Mouse (Mus musculus) midbrain, embryonic 16.5 days (tissue): ENCODE results near the gene Lrig1. TPM values are rescaled to one million over a fixed set of nuclear protein-coding genes. Genes with fewer than 3 reads are reported as not detected.
A peak's percentile ranks its signal among the peaks of the same experiment; 100 is the strongest.

Source experiments
- ATAC-seq: fragments of 200-750 bp; cut with Nextera tagmentation; 2 replicates; pipeline ENCODE4 v1.8.0; 2017; ENCODE audit warnings: moderate TSS enrichment
- H3K27ac ChIP-seq: fragments of 300-500 bp; sonication (generic); 2 replicates; pipeline ENCODE4 v1.5.1; 2014; ENCODE audit warnings: mild to moderate bottlenecking, low read length, mixed read lengths
- H3K27me3 ChIP-seq: fragments of 300-500 bp; sonication (generic); 2 replicates; pipeline ENCODE4 v1.6.1; 2014; ENCODE audit warnings: low read depth, low read length, mixed read lengths; ENCODE audit not compliant: control insufficient read depth, insufficient read depth
- H3K36me3 ChIP-seq: fragments of 300-500 bp; sonication (generic); 2 replicates; pipeline ENCODE4 v1.6.1; 2014; ENCODE audit warnings: mild to moderate bottlenecking, low read length, moderate library complexity, mixed read lengths; ENCODE audit not compliant: control insufficient read depth, insufficient read depth
- H3K4me1 ChIP-seq: fragments of 300-500 bp; sonication (generic); 2 replicates; pipeline ENCODE4 v1.6.1; 2014; ENCODE audit warnings: mild to moderate bottlenecking, low read length, mixed read lengths; ENCODE audit not compliant: control insufficient read depth, insufficient read depth
- H3K4me2 ChIP-seq: fragments of 300-500 bp; sonication (generic); 2 replicates; pipeline ENCODE4 v1.6.1; 2014; ENCODE audit warnings: mild to moderate bottlenecking, low read length, mixed read lengths
- H3K4me3 ChIP-seq: fragments of 300-500 bp; sonication (generic); 2 replicates; pipeline ENCODE4 v1.5.1; 2014; ENCODE audit warnings: low read depth, mild to moderate bottlenecking, low read length, moderate library complexity, mixed read lengths
- H3K9ac ChIP-seq: fragments of 300-500 bp; sonication (generic); 2 replicates; pipeline ENCODE4 v1.6.1; 2014; ENCODE audit warnings: low read depth, low read length, mixed read lengths
- H3K9me3 ChIP-seq: fragments of 300-500 bp; sonication (generic); replicated peaks from 2 replicates; pipeline ENCODE4 v1.6.1; 2014; ENCODE audit warnings: mild to moderate bottlenecking, low read length, mixed read lengths; ENCODE audit not compliant: control insufficient read depth, poor library complexity, severe bottlenecking
- WGBS: fragments of 180-500 bp; shearing (Covaris S2); extraction: QIAGEN DNeasy Blood & Tissue Kit; methylation state at CpG from one replicate; pipeline ENCODE4 v1.1.7; 2014; 5-methylcytosine and 5-hydroxymethylcytosine counted together
- polyA plus RNA-seq: library from polyadenylated mRNA; unstranded; fragments of >200 nt; fragmentation: Nextera tagmentation; extraction: Ambion mirVana; gene quantifications from 2 replicates; pipeline ENCODE4 v1.2.1, GENCODE M21; 2015

Lrig1 gene
- polyA plus RNA-seq, 1 experiment from 2014 or later: 14.2 TPM

DNA sequence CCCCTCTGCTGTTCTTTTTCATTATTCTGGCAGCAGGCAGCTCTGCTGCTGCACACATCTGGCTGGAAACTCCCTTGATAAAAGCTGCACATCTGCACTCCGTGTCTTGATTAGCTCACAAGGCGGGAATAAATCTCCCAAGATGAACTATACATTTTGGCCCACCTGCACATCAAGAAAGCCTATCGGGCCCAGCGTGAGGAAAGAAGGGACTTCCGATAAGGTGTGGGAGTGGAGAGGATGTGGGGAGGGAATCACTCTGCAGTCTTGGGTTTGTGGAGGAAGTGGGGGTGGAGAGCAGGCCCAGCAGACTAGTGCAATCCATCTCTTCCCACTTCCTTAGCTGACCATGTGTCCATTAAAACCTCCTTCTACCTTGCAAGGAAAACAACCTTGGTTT, 74.1 kb downstream of the Lrig1 start:
- no peak overlapping the region for H3K27ac ChIP-seq
- no peak for ATAC-seq
- H3K4me1 ChIP-seq: peaks cover 9% of the 10 kb centered on the region; the same call in 1 of the 2 replicates
- H3K9ac ChIP-seq: no peak overlapping the region
- H3K36me3 ChIP-seq: no peaks in the 10 kb centered on the region
- 66% methylated on average over 5 of the region's 5 CpGs for WGBS
- no peaks in the 10 kb centered on the region for H3K27me3 ChIP-seq
- H3K4me2 ChIP-seq: no peak overlapping the region
- no peak overlapping the region for H3K4me3 ChIP-seq
- no peaks in the 10 kb centered on the region for H3K9me3 ChIP-seq

DNA sequence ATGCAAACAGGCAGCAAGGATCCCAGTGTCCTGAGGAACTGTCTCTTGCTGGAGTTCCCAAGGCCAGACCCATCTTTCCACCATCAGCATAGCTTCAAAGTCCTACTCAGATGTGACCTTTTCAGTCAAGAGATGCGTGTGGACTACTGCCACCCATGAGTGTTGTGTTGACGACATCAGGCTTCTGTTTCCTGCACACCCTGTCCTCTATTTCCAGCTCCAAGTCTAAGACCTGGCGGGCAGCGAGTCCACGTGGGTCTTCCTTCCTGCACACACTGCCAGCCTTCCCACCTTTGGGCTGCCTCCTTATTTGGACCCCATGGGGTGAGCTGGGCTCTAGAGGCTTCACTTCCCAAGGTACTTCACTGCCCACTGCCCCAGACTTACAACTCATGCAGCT, 75.4 kb downstream of the Lrig1 start:
- Histone ChIP-seq H3K4me3 (no peak overlapping the region), H3K4me2 (no peak overlapping the region), H3K9me3 (no peaks in the 10 kb centered on the region), H3K9ac (no peak overlapping the region), H3K36me3 (no peaks in the 10 kb centered on the region), H3K4me1 (peaks cover 5% of the 10 kb centered on the region; the same call in 1 of the 2 replicates), H3K27me3 (no peaks in the 10 kb centered on the region), H3K27ac (no peak overlapping the region)
- WGBS: 96% methylated on average over 5 of the region's 5 CpGs
- no peak for ATAC-seq

GRCm38 (mm10) chr6:94622983-94623382, 77.0 kb downstream of the Lrig1 start:
- no peaks in the 10 kb centered on the region for H3K9me3 ChIP-seq
- no peaks in the 10 kb centered on the region for H3K27me3 ChIP-seq
- no peak overlapping the region for H3K4me3 ChIP-seq
- 77% methylated on average over 4 of the region's 4 CpGs for WGBS
- H3K9ac ChIP-seq: no peak overlapping the region
- H3K4me2 ChIP-seq: no peak overlapping the region
- peaks cover 3% of the 10 kb centered on the region; the same call in 1 of the 2 replicates for H3K4me1 ChIP-seq
- no peak overlapping the region for H3K27ac ChIP-seq
- H3K36me3 ChIP-seq: no peaks in the 10 kb centered on the region
- ATAC-seq: peak; percentile 66; the same call in 1 of the 2 replicates

- Histone ChIP-seq H3K36me3 (no peaks in the 10 kb centered on the region), H3K9ac (no peak overlapping the region)
- 87% methylated on average over 9 of the region's 9 CpGs for WGBS
These were observed 79.1 kb downstream of the Lrig1 start for GRCm38 (mm10) chr6:94620801-94621301.

DNA sequence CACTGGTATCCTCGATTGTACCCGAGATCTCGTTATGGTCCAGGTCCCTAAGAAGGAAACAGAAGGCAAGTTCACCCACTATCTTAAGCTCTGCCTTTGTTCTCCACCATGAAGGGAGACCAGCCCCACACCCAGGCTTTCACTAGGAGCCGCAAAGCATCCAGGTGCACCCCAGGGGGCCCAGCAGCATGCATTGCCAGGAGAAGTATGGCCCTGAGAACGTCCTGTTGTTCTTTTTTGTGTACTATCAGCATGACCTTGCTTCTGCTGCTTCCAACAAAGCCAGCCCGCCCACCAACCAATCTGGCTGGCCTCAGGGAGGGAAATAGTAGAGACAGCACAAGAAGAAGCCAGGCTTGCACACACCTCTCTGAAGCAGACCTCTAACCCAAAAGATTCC, 79.7 kb downstream of the Lrig1 start:
- Histone ChIP-seq H3K36me3 (no peaks in the 10 kb centered on the region), H3K4me3 (no peak overlapping the region), H3K4me1 (no peaks in the 10 kb centered on the region), H3K9ac (no peak overlapping the region), H3K9me3 (no peaks in the 10 kb centered on the region), H3K27ac (no peak overlapping the region), H3K27me3 (no peaks in the 10 kb centered on the region), H3K4me2 (no peak overlapping the region)
- WGBS: 74% methylated on average over 6 of the region's 6 CpGs
- no peak for ATAC-seq

More at GRCm38 (mm10) chr6:94620801-94621301, 79.1 kb downstream of the Lrig1 start:
- H3K27ac ChIP-seq: no peak overlapping the region
- no peak overlapping the region for H3K4me2 ChIP-seq
- no peak for ATAC-seq
- no peaks in the 10 kb centered on the region for H3K9me3 ChIP-seq
- peaks cover 1% of the 10 kb centered on the region; the same call in 1 of the 2 replicates for H3K4me1 ChIP-seq
- H3K27me3 ChIP-seq: no peaks in the 10 kb centered on the region
- no peak overlapping the region for H3K4me3 ChIP-seq

GRCm38 (mm10) chr6:94618671-94619070, 81.3 kb downstream of the Lrig1 start:
- Histone ChIP-seq H3K4me1 (no peaks in the 10 kb centered on the region), H3K4me2 (no peak overlapping the region), H3K9me3 (no peaks in the 10 kb centered on the region), H3K27ac (no peak overlapping the region), H3K4me3 (no peak overlapping the region), H3K9ac (no peak overlapping the region), H3K27me3 (no peaks in the 10 kb centered on the region), H3K36me3 (no peaks in the 10 kb centered on the region)
- no peak for ATAC-seq
- WGBS: 87% methylated on average over 5 of the region's 5 CpGs

GRCm38 (mm10) chr6:94615936-94616335, 84.0 kb downstream of the Lrig1 start:
- Histone ChIP-seq H3K27ac (no peak overlapping the region), H3K9ac (no peak overlapping the region), H3K36me3 (peaks cover 3% of the 10 kb centered on the region; the same call in 1 of the 2 replicates), H3K9me3 (no peaks in the 10 kb centered on the region), H3K4me3 (no peak overlapping the region), H3K4me1 (no peaks in the 10 kb centered on the region), H3K4me2 (no peak overlapping the region), H3K27me3 (no peaks in the 10 kb centered on the region)
- 82% methylated on average over 4 of the region's 4 CpGs for WGBS
- ATAC-seq: no peak

- H3K4me3 ChIP-seq: no peak overlapping the region
- H3K9ac ChIP-seq: no peak overlapping the region
- no peaks in the 10 kb centered on the region for H3K27me3 ChIP-seq
- no peaks in the 10 kb centered on the region for H3K4me1 ChIP-seq
- no peak overlapping the region for H3K27ac ChIP-seq
- 88% methylated on average over 6 of the region's 6 CpGs for WGBS
- H3K9me3 ChIP-seq: no peaks in the 10 kb centered on the region
- peaks cover 9% of the 10 kb centered on the region; the same call in 1 of the 2 replicates for H3K36me3 ChIP-seq
- H3K4me2 ChIP-seq: no peak overlapping the region
- ATAC-seq: no peak
These were observed 85.6 kb downstream of the Lrig1 start for GRCm38 (mm10) chr6:94614346-94614745.

DNA sequence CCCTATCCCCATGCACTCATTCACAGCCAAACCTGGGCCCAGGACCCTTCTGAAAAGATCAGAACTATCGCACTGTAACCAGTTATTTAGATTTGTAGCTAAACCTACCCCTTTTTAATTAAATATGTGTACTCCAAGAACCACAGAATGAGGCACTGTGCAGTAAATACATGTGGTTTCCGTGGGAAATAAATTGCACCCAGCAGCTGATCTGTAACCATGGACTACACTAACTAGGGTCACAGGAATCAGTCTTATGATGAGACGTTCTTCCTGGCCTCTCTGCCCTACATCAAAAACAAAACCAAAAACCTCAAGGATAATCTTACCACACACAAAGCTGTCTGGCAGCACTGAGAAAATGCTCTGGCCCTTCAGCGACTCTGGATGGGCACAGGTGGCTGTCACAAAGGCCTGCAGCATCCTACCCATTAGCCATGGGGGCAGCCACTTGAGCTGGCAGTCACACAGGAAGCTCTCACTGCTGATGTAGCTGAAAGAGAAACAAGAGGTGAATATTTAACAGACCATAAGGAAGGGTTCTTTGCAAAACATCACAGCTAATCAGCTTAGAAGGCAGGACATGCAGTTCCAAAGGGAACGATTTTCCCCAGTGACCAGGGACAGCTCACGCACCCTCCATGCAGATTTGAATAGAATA, 86.6 kb downstream of the Lrig1 start:
- H3K9me3 ChIP-seq: no peaks in the 10 kb centered on the region
- H3K4me2 ChIP-seq: no peak overlapping the region
- no peaks in the 10 kb centered on the region for H3K27me3 ChIP-seq
- ATAC-seq: no peak
- H3K9ac ChIP-seq: no peak overlapping the region
- H3K4me3 ChIP-seq: no peak overlapping the region
- no peak overlapping the region; the same call in 1 of the 2 replicates for H3K27ac ChIP-seq
- H3K4me1 ChIP-seq: no peaks in the 10 kb centered on the region
- peaks cover 12% of the 10 kb centered on the region; the same call in 1 of the 2 replicates for H3K36me3 ChIP-seq
- 64% methylated on average over 6 of the region's 6 CpGs for WGBS
